Mouse (Mus musculus) forebrain, postnatal 0 days (tissue): ENCODE measurements around the gene Senp3. TPM values are rescaled to one million over a fixed set of nuclear protein-coding genes. Genes with fewer than 3 reads are reported as not detected.
A peak's percentile ranks its signal among the peaks of the same experiment; 100 is the strongest.
"Not testable (repeated sequence)": the region's sequence is repeated elsewhere in the genome, so short reads cannot be mapped to it uniquely, and the experiment has no call there.

Experiments
- ATAC-seq: fragments of 200-750 bp; cut with Nextera tagmentation; 2 replicates; pipeline ENCODE4 v1.8.0; 2017; ENCODE audit warnings: mild to moderate bottlenecking, moderate library complexity
- DNase-seq: peaks from one replicate; pipeline ENCODE4 v3.0.0-alpha.2; 2015
- H3K27ac ChIP-seq: fragments of 300-500 bp; sonication (generic); 2 replicates; pipeline ENCODE4 v1.5.1; 2014; ENCODE audit warnings: low read depth, mild to moderate bottlenecking, antibody characterized with exemption, low read length, moderate library complexity, mixed read lengths
- H3K27me3 ChIP-seq: fragments of 300-500 bp; sonication (generic); 2 replicates; pipeline ENCODE4 v1.6.1; 2014; ENCODE audit warnings: mild to moderate bottlenecking, low read length, mixed read lengths; ENCODE audit not compliant: insufficient read depth
- H3K36me3 ChIP-seq: fragments of 300-500 bp; sonication (generic); 2 replicates; pipeline ENCODE4 v1.6.1; 2014; ENCODE audit warnings: mild to moderate bottlenecking, moderate library complexity; ENCODE audit not compliant: insufficient read depth
- H3K4me1 ChIP-seq: fragments of 300-500 bp; sonication (generic); 2 replicates; pipeline ENCODE4 v1.6.1; 2014; ENCODE audit warnings: antibody characterized with exemption; ENCODE audit not compliant: insufficient read depth
- H3K4me2 ChIP-seq: fragments of 300-500 bp; sonication (generic); 2 replicates; pipeline ENCODE4 v1.6.1; 2014; ENCODE audit warnings: low read depth, mild to moderate bottlenecking, moderate library complexity
- H3K4me3 ChIP-seq: fragments of 300-500 bp; sonication (generic); 2 replicates; pipeline ENCODE4 v1.5.1; 2014; ENCODE audit warnings: low read depth, low read length, mixed read lengths
- H3K9ac ChIP-seq: fragments of 300-500 bp; sonication (generic); 2 replicates; pipeline ENCODE4 v1.6.1; 2014; ENCODE audit warnings: mild to moderate bottlenecking
- H3K9me3 ChIP-seq: fragments of 300-500 bp; sonication (generic); 2 replicates; pipeline ENCODE4 v1.6.1; 2016; ENCODE audit warnings: low read length
- CTCF ChIP-seq: sonication (generic); IDR thresholded peaks from 2 replicates; pipeline ENCODE4 v1.5.1; 2016; ENCODE audit warnings: antibody characterized with exemption, control low read depth, low read depth
- WGBS: fragments of 180-500 bp; shearing (Covaris S2); extraction: QIAGEN DNeasy Blood & Tissue Kit; methylation state at CpG from one replicate; pipeline ENCODE4 v1.1.7; 2014; 5-methylcytosine and 5-hydroxymethylcytosine counted together
- polyA plus RNA-seq: library from polyadenylated mRNA; unstranded; fragments of >200 nt; fragmentation: Nextera tagmentation; extraction: Ambion mirVana; gene quantifications from 2 replicates; pipeline ENCODE4 v1.2.1, GENCODE M21; 2015
- total RNA-seq: library from RNA; depleted of rRNA; stranded (reverse); fragments of >200 nt; gene quantifications from 2 replicates; pipeline ENCODE4 v1.2.3, GENCODE M21; 2014

Gene Senp3
- total and polyA plus RNA-seq, 2 experiments from 2014 or later = 77.6 to 82.4 TPM

GRCm38 (mm10) chr11:69704613-69705010 is 22.7 kb upstream of the Senp3 start:
- Histone ChIP-seq H3K27me3 (no peaks in the 10 kb centered on the region), H3K4me2 (no peak overlapping the region), H3K9ac (no peak overlapping the region), H3K36me3 (no peaks in the 10 kb centered on the region), H3K4me3 (no peak overlapping the region), H3K9me3 (no peaks in the 10 kb centered on the region), H3K4me1 (no peaks in the 10 kb centered on the region), H3K27ac (no peak overlapping the region)
- WGBS = 50% methylated on average over 2 of the region's 2 CpGs
- ATAC-seq = no peak
- TF ChIP-seq CTCF = no peak
- DNase-seq = no peak

DNA sequence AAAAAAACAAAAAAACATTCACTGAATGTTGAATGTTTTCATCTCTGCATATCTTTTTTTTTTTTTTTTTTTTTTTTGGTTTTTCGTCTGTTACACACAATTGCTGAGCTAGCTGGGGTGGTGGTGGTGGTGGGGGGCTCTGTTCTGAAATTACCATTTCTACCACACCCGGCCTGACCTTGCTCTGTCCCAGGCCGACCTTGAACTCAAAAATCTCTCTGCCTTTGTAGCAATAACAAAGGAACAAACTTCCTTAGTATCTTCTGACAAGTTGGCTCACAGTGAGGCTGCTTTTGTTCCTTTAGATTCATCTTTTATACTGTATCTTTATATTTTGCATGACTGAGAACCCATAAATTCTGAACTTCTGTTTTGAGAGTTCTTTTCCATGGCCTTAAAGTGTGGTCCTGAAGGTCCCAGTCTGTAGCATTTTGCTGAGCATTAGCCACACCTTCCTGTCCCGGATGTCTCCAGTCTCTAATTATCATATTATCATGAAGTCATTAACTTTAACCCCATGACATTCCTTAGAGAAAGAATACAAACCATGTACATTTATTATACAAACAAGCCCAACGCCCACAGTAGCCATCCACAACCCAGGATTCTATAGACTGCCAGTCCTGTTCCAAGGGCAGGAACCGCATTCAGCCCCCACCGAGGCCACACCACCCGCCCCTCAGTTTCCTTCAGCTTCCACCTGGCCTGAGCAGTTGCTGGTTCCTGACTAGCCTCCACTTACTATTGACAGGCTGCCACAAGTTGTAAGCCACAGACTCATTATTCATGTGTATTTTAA is 22.1 kb upstream of the Senp3 start:
- Histone ChIP-seq H3K4me3 (no peak overlapping the region), H3K4me1 (no peaks in the 10 kb centered on the region), H3K27me3 (no peaks in the 10 kb centered on the region), H3K9ac (no peak overlapping the region), H3K4me2 (no peak overlapping the region), H3K27ac (no peak overlapping the region), H3K36me3 (no peaks in the 10 kb centered on the region), H3K9me3 (no peaks in the 10 kb centered on the region)
- no peak for TF ChIP-seq CTCF
- no peak for ATAC-seq
- DNase-seq = no peak
- 65% methylated on average over 8 of the region's 8 CpGs for WGBS

DNA sequence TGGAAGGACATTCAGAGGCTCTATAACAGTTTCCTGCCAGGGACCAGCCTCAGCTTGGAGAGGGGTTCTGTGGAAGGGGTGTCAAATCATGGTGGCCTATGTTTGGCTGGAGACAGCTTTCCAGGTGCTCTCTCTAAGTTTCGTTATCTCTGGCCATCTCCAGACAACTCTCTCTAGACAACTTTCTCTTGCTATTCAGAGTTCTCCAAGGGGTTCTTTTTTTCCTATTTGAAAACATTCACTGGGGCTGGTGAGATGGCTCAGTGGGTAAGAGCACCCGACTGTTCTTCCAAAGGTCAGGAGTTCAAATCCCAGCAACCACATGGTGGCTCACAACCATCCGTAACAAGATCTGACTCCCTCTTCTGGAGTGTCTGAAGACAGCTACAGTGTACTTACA is 21.5 kb upstream of the Senp3 start:
- not testable (repeated sequence) for H3K4me1 ChIP-seq, H3K9me3 ChIP-seq, ATAC-seq, H3K4me2 ChIP-seq, H3K9ac ChIP-seq, H3K27me3 ChIP-seq, H3K4me3 ChIP-seq, DNase-seq, H3K27ac ChIP-seq, H3K36me3 ChIP-seq
- 71% methylated on average over 2 of the region's 3 CpGs for WGBS

- H3K36me3 ChIP-seq, H3K27me3 ChIP-seq, H3K4me2 ChIP-seq, ATAC-seq, H3K4me1 ChIP-seq, H3K27ac ChIP-seq, H3K4me3 ChIP-seq, H3K9ac ChIP-seq, H3K9me3 ChIP-seq, DNase-seq: not testable (repeated sequence)
- 95% methylated on average over 10 of the region's 10 CpGs for whole genome bisulfite sequencing
Observed at GRCm38 (mm10) chr11:69702886-69703285, 21.0 kb upstream of the Senp3 start.

- Histone ChIP-seq H3K4me3 (no peak overlapping the region), H3K36me3 (no peaks in the 10 kb centered on the region), H3K4me1 (peaks cover 12% of the 10 kb centered on the region; the same call in 1 of the 2 replicates), H3K9ac (no peak overlapping the region), H3K27ac (no peak overlapping the region), H3K9me3 (no peaks in the 10 kb centered on the region), H3K27me3 (no peaks in the 10 kb centered on the region), H3K4me2 (no peak overlapping the region)
- TF ChIP-seq CTCF = no peak
- DNase-seq = no peak
- ATAC-seq = no peak
- 86% methylated on average over 1 of the region's 1 CpGs for WGBS
Observed at GRCm38 (mm10) chr11:69699595-69699994, 17.7 kb upstream of the Senp3 start.

DNA sequence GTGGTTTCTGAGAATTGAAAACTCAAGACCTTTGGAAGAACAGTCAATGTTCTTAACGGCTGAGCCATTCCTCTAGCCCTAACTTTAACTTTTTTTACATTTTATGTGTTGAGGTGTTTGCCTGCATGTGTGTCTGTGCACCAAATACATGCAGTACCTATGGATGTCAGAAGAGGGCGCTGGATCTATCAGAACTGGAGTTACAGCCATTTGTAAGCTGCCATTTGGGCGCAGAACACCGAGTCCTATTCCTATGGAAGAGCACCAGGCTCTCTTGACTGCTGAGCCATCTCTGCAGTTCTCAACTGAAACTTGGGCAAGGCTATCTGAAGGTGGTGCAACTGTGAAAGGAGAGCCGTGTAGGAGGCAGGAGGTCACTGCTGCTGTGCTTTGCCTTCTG is 16.7 kb upstream of the Senp3 start:
- ATAC-seq = no peak
- no peak for DNase-seq
- H3K4me2 ChIP-seq = no peak overlapping the region
- no peak overlapping the region for H3K27ac ChIP-seq
- peaks cover 12% of the 10 kb centered on the region; the same call in 1 of the 2 replicates for H3K4me1 ChIP-seq
- no peaks in the 10 kb centered on the region for H3K9me3 ChIP-seq
- no peak overlapping the region for H3K4me3 ChIP-seq
- peak; percentile 19; the same call in 1 of the 2 replicates for TF ChIP-seq CTCF
- no peak overlapping the region for H3K9ac ChIP-seq
- H3K27me3 ChIP-seq = no peaks in the 10 kb centered on the region
- WGBS = 69% methylated on average over 5 of the region's 5 CpGs
- H3K36me3 ChIP-seq = no peaks in the 10 kb centered on the region

DNA sequence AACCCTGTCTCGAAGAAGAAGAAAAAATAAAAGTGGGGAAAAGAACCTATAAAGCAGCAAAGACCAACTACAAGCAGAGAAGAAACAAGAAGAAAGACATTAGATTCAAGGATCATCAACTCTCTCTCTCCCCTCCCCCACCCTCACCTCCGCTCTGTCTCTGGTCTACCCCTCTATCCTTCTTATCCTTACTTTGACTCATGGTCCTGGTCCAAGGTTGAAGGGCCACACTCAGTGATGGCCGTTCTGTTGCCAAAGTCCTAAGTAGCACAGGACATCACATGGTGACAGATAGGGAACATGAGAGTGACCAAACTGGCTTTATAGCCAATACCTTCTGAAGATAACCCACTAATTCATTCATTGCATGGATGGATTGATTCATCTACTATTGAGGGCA is 15.5 kb upstream of the Senp3 start:
- no peak overlapping the region for H3K4me3 ChIP-seq
- H3K36me3 ChIP-seq = no peaks in the 10 kb centered on the region
- no peaks in the 10 kb centered on the region for H3K27me3 ChIP-seq
- peaks cover 12% of the 10 kb centered on the region; the same call in 1 of the 2 replicates for H3K4me1 ChIP-seq
- ATAC-seq (no peak), DNase-seq (no peak)
- WGBS = 95% methylated on average over 3 of the region's 3 CpGs
- H3K9ac ChIP-seq = no peak overlapping the region
- no peak overlapping the region for H3K4me2 ChIP-seq
- H3K9me3 ChIP-seq = no peaks in the 10 kb centered on the region
- no peak overlapping the region for H3K27ac ChIP-seq
- no peak for TF ChIP-seq CTCF
